Mouse (Mus musculus): ENCODE data around the gene BC048562. TPM values are rescaled to one million over a fixed set of nuclear protein-coding genes. Genes with fewer than 3 reads are reported as not detected.

The BC048562 gene
- total RNA-seq, 2 experiments from 2014 or later = not detected

- DNase-seq = no peak
Measured at GRCm38 (mm10) chr9:108480813-108481519, 44.7 kb downstream of the BC048562 start.

GRCm38 (mm10) chr9:108481520-108482210, 45.4 kb downstream of the BC048562 start:
- DNase-seq = no peak

GRCm38 (mm10) chr9:108483051-108483790, 46.9 kb downstream of the BC048562 start:
- DNase-seq = no peak

- no peak for DNase-seq
Measured at GRCm38 (mm10) chr9:108484021-108484420, 47.7 kb downstream of the BC048562 start.

GRCm38 (mm10) chr9:108485301-108485875, 49.1 kb downstream of the BC048562 start:
- DNase-seq = no peak

- no peak for DNase-seq
Measured at GRCm38 (mm10) chr9:108486973-108487530, 50.8 kb downstream of the BC048562 start.

- DNase-seq = no peak
Measured at GRCm38 (mm10) chr9:108488403-108488802, 52.1 kb downstream of the BC048562 start.

- DNase-seq = no peak
Measured at GRCm38 (mm10) chr9:108489215-108489614, 52.9 kb downstream of the BC048562 start.

GRCm38 (mm10) chr9:108489702-108490558, 53.6 kb downstream of the BC048562 start:
- DNase-seq = peak; percentile 57

- DNase-seq = peak; percentile 96
Measured at GRCm38 (mm10) chr9:108490559-108491285, 54.4 kb downstream of the BC048562 start, which contains the start of gene Usp19. Gene Usp19 (plus strand): TSS chr9:108490602.

- DNase-seq = no peak
Measured at GRCm38 (mm10) chr9:108491286-108491580, 55.0 kb downstream of the BC048562 start.

- DNase-seq = peak; percentile 64
Measured at GRCm38 (mm10) chr9:108492043-108492750, 55.9 kb downstream of the BC048562 start.

- no peak for DNase-seq
Measured at GRCm38 (mm10) chr9:108493246-108493645, 57.0 kb downstream of the BC048562 start.

GRCm38 (mm10) chr9:108494146-108494825, 58.0 kb downstream of the BC048562 start:
- DNase-seq = no peak

GRCm38 (mm10) chr9:108494905-108495304, 58.6 kb downstream of the BC048562 start:
- no peak for DNase-seq
